Mouse (Mus musculus) gastrocnemius, postnatal 14 days (tissue): Measurements from ENCODE around the gene Trim24. TPM values are rescaled to one million over a fixed set of nuclear protein-coding genes. Genes with fewer than 3 reads are reported as not detected.

Experiments
- DNase-seq: peaks from one replicate; pipeline ENCODE4 v3.0.0; 2021; ENCODE audit warnings: mixed read lengths
- intact Hi-C: fragments of 180-260 bp; cut with DNase I; formaldehyde crosslinking; loops from one replicate; pipeline ENCODE4 v1.15.1; 2025; ENCODE audit warnings: low total_unique reads
- total RNA-seq, 2 experiments: library from RNA; stranded (reverse); gene quantifications; 2 replicates each; pipeline ENCODE4 v1.2.3; 2021

Trim24 gene
- total RNA-seq, 2 experiments from 2014 or later: 20.4 to 26.3 TPM

GRCm38 (mm10) chr6:38012829-38013228 is 142.2 kb downstream of the Trim24 start:
- intact Hi-C loops: no loop called here
- DNase-seq: no peak

Other genes starting within 250 kb of the Trim24 start
- gene Svopl, start 176.2 kb downstream of the Trim24 start, total RNA-seq: under 1 TPM; 0.58 to 0.66 TPM
- gene Tmem213, start 238.4 kb downstream of the Trim24 start, total RNA-seq: not detected